Mouse (Mus musculus): ENCODE data around the gene Lsr. TPM values are rescaled to one million over a fixed set of nuclear protein-coding genes. Genes with fewer than 3 reads are reported as not detected.
A peak's percentile ranks its signal among the peaks of the same experiment; 100 is the strongest.
"Not testable (repeated sequence)": the region's sequence is repeated elsewhere in the genome, so short reads cannot be mapped to it uniquely, and the experiment has no call there.

Lsr gene
- total RNA-seq, 2 experiments from 2014 or later: 10.2 to 12.6 TPM

- no peak for DNase-seq (ENCODE audit: extremely low spot score in 1 of 2, low spot score in 2 of 2)
- intact Hi-C loops (cut with DNase I): no loop called here
Observed at GRCm38 (mm10) chr7:30966657-30967056, 6.6 kb downstream of the Lsr start.

- intact Hi-C loops (cut with DNase I): no loop called here
Observed at GRCm38 (mm10) chr7:30965677-30966076, 7.6 kb downstream of the Lsr start.

GRCm38 (mm10) chr7:30964366-30964765 lies 8.9 kb downstream of the Lsr start:
- no peak for DNase-seq (ENCODE audit: extremely low spot score in 1 of 2, low spot score in 2 of 2)
- intact Hi-C loops (cut with DNase I): no loop called here

More at GRCm38 (mm10) chr7:30965677-30966076, 7.6 kb downstream of the Lsr start:
- no peak for DNase-seq (ENCODE audit: extremely low spot score in 1 of 2, low spot score in 2 of 2)

DNA sequence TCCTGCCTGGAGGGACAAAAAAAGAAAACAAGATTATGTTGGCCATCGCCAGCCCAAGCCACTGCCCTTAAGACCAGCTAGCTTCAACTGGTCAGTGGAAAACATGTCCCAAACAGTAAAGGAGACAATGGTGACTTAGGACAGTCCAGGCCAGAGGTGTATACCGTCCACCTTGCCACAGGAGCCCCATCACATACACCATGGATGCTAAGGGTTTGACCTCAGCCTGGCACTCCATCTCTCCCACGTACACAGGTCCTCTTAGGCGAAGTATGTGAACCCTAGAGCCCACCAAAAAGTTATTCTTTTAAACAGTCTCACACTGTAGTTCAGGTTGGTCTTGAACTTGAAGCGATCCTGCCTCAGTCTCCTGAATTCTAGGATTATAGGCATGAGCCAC lies 10.4 kb downstream of the Lsr start:
- intact Hi-C loops (cut with DNase I): no loop called here
- DNase-seq (ENCODE audit: extremely low spot score in 1 of 2, low spot score in 2 of 2): no peak

GRCm38 (mm10) chr7:30959786-30960349 lies 13.4 kb downstream of the Lsr start:
- intact Hi-C loops (cut with DNase I): loop anchor here (5.0 kb wide), 1 partner anchor 92 kb away; the partner anchor contains the start of gene Fxyd7
- DNase-seq (ENCODE audit: extremely low spot score in 1 of 2, low spot score in 2 of 2): no peak

DNA sequence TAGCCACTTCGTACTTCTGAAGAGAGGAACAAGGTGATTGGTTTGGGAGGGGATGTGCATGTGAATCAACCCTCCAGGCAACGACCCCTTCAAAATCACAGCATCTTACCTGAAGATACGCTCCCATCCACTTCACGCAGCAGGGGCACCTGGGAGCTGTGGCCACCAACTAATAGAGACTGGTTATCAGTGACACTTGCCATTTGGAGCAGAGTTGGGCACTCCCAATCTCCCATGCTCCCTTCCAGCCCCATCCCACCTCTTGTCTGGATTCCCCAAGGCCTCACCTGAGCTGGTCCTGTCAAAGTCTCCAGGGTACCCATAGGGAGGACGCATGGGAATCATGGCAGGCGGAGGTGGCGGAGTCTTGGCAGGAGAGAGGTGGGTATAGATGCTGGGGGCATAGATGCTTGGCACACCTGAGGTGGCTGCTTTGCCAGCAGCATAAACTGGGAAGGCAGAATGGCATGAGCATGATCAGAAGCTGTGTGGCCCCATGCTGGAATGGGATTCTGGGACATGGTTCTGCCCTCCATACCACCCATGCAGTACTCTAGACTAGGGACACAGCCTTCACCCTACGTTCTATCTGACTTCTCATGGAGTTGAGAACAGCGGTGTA lies 14.3 kb downstream of the Lsr start:
- no peak for DNase-seq (ENCODE audit: extremely low spot score in 1 of 2, low spot score in 2 of 2)
- intact Hi-C loops (cut with DNase I): loop anchor here (5.0 kb wide), 1 partner anchor 93 kb away; the partner anchor contains the start of gene Fxyd7

- peak in 1 of 2 experiments; percentile 65 for DNase-seq (ENCODE audit: extremely low spot score in 1 of 2, low spot score in 2 of 2)
- intact Hi-C loops (cut with DNase I): loop anchor here (5.0 kb wide), 1 partner anchor 94 kb away; the partner anchor contains the start of gene Fxyd7
Observed at GRCm38 (mm10) chr7:30958109-30958865, 15.0 kb downstream of the Lsr start.

GRCm38 (mm10) chr7:30957367-30957783 lies 15.9 kb downstream of the Lsr start:
- peak; percentile 82 to 93 for DNase-seq (ENCODE audit: extremely low spot score in 1 of 2, low spot score in 2 of 2)
- intact Hi-C loops (cut with DNase I): loop anchor here (5.0 kb wide), 1 partner anchor 95 kb away; the partner anchor contains the start of gene Fxyd7

DNA sequence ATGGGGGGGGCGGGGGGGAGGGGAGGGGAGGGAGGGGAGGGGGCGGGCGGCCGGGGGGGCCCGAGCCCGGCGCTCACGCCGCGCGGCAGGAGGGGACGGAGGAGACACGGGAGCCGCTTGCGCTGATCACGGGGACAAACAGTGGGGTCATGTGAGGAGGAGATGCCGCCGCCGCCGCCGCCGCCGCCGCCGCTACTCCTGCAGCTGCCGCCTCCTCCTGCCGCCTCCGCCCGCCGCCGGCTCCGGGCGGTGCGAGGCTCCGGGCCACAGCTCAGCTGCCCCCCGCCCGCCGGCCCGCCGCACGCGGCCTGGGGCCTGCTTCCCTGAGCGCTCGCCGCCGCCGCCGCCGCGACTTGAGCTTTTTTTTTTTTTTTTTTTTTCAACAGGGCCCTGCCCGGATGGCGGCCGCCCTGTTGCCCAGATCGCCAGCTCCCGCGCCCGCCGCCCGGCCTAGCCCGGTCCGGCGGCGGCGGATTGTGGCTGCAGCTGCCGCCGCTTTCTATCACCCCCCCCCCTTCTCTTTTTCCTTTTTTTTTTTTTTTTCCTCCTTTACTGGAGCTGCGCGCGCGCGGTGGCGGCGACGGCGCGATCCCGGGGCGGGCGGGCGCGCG lies 16.4 kb downstream of the Lsr start, which contains the start of gene Usf2:
TSS of gene Usf2 (minus strand) at position 48 of the 611 bp plus-strand sequence.
- intact Hi-C loops (cut with DNase I): loop anchor here (5.0 kb wide), 1 partner anchor 95 kb away; the partner anchor contains the start of gene Fxyd7
- peak; percentile 73 to 94 for DNase-seq (ENCODE audit: extremely low spot score in 1 of 2, low spot score in 2 of 2)

- intact Hi-C loops (cut with DNase I): loop anchor here (5.0 kb wide), 1 partner anchor 96 kb away; the partner anchor contains the start of gene Fxyd7
- peak in 1 of 2 experiments; percentile 73 for DNase-seq (ENCODE audit: extremely low spot score in 1 of 2, low spot score in 2 of 2)
Observed at GRCm38 (mm10) chr7:30956357-30956751, 16.9 kb downstream of the Lsr start.

GRCm38 (mm10) chr7:30955584-30956356 lies 17.5 kb downstream of the Lsr start:
- peak; percentile 59 to 91 for DNase-seq (ENCODE audit: extremely low spot score in 1 of 2, low spot score in 2 of 2)
- intact Hi-C loops (cut with DNase I): loop anchor here (5.0 kb wide), 1 partner anchor 97 kb away; the partner anchor contains the start of gene Fxyd7

- no peak for DNase-seq (ENCODE audit: extremely low spot score in 1 of 2, low spot score in 2 of 2)
- intact Hi-C loops (cut with DNase I): loop anchor here (5.0 kb wide), 1 partner anchor 97 kb away; the partner anchor contains the start of gene Fxyd7
Observed at GRCm38 (mm10) chr7:30954971-30955520, 18.2 kb downstream of the Lsr start.

- intact Hi-C loops (cut with DNase I): no loop called here
- DNase-seq (ENCODE audit: extremely low spot score in 1 of 2, low spot score in 2 of 2): peak in 1 of 2 experiments; percentile 50
Observed at GRCm38 (mm10) chr7:30954036-30954435, 19.2 kb downstream of the Lsr start.

DNA sequence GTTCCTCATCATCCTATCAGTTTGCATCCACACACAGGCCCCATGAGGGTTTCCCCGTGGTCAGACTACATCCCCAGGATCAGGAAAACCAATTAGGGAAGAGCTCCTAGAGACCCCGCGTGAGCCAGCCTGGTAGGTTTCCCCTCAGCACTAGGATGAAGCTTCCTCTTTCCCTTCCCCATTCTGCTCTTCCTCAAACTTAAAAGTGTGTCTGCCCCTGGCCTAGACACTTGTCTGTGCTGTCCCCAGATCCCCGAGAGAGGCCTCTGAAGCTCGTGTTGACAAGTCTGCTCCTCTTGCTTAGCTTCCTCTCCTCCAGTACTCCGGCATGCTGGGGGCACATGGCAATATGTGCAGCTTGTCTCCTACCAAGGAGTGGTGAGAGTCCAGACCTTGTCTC lies 19.8 kb downstream of the Lsr start:
- intact Hi-C loops (cut with DNase I): no loop called here
- DNase-seq (ENCODE audit: extremely low spot score in 1 of 2, low spot score in 2 of 2): peak in 1 of 2 experiments; percentile 48

- peak in 1 of 2 experiments; percentile 22 for DNase-seq (ENCODE audit: extremely low spot score in 1 of 2, low spot score in 2 of 2)
- intact Hi-C loops (cut with DNase I): no loop called here
Observed at GRCm38 (mm10) chr7:30952441-30953265, 20.6 kb downstream of the Lsr start.

DNA sequence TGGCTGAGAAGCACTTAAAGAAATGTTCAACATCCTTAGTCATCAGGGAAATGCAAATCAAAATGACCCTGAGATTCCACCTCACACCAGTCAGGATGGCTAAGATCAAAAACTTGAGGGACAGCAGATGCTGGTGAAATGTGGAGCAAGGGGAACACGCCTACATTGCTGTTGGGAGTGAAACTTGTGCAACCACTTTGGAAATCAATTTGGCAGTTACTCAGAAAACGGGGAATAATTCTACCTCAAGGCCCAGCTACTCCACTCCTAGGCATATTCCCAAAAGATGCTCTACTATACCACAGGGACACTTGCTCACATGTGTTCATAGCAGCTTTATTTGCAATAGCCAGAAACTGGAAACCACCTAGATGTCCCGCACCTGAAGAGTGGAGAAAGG lies 23.4 kb downstream of the Lsr start:
- intact Hi-C loops (cut with DNase I): not testable (repeated sequence)
- DNase-seq (ENCODE audit: extremely low spot score in 1 of 2, low spot score in 2 of 2): peak in 1 of 2 experiments; percentile 1

GRCm38 (mm10) chr7:30945876-30946275 lies 27.4 kb downstream of the Lsr start:
- intact Hi-C loops (cut with DNase I): no loop called here
- DNase-seq (ENCODE audit: extremely low spot score in 1 of 2, low spot score in 2 of 2): no peak

All from left cerebral cortex, postnatal 10 days (tissue).